Mouse (Mus musculus): ENCODE data around the gene Adgrg2.
A peak's percentile ranks its signal among the peaks of the same experiment; 100 is the strongest.

The Adgrg2 gene

GRCm38 (mm10) chrX:160390464-160390956 lies at the start of gene Adgrg2:
Adgrg2 (plus strand) TSS chrX:160390690.
- no peak for DNase-seq

GRCm38 (mm10) chrX:160350995-160351394 lies 39.5 kb upstream of the Adgrg2 start:
- DNase-seq, result no peak

GRCm38 (mm10) chrX:160351967-160352677 lies 38.4 kb upstream of the Adgrg2 start:
- DNase-seq, result no peak

- no peak for DNase-seq
Observed at GRCm38 (mm10) chrX:160384748-160385501, 5.6 kb upstream of the Adgrg2 start.

GRCm38 (mm10) chrX:160385502-160385772 lies 5.1 kb upstream of the Adgrg2 start:
- DNase-seq, result no peak

- DNase-seq, result no peak
Observed at GRCm38 (mm10) chrX:160412930-160413453, 22.5 kb downstream of the Adgrg2 start.

- no peak for DNase-seq
Observed at GRCm38 (mm10) chrX:160413881-160414395, 23.4 kb downstream of the Adgrg2 start.

- DNase-seq, result no peak
Observed at GRCm38 (mm10) chrX:160418397-160418796, 27.9 kb downstream of the Adgrg2 start.

GRCm38 (mm10) chrX:160423737-160424136 lies 33.2 kb downstream of the Adgrg2 start:
- DNase-seq, result no peak

- no peak for DNase-seq
Observed at GRCm38 (mm10) chrX:160426486-160426885, 36.0 kb downstream of the Adgrg2 start.

- no peak for DNase-seq
Observed at GRCm38 (mm10) chrX:160426930-160427329, 36.4 kb downstream of the Adgrg2 start.

GRCm38 (mm10) chrX:160432192-160432591 lies 41.7 kb downstream of the Adgrg2 start:
- no peak for DNase-seq

- no peak for DNase-seq
Observed at GRCm38 (mm10) chrX:160441272-160441671, 50.8 kb downstream of the Adgrg2 start.

GRCm38 (mm10) chrX:160448351-160448750 lies 57.9 kb downstream of the Adgrg2 start:
- DNase-seq, result no peak

GRCm38 (mm10) chrX:160449363-160449762 lies 58.9 kb downstream of the Adgrg2 start:
- DNase-seq, result no peak

- no peak for DNase-seq
Observed at GRCm38 (mm10) chrX:160455686-160456085, 65.2 kb downstream of the Adgrg2 start.

GRCm38 (mm10) chrX:160471257-160471786 lies 80.8 kb downstream of the Adgrg2 start:
- DNase-seq, result no peak

- no peak for DNase-seq
Observed at GRCm38 (mm10) chrX:160489784-160490183, 99.3 kb downstream of the Adgrg2 start.

- DNase-seq, result peak; percentile 2
Observed at GRCm38 (mm10) chrX:160494333-160494732, 103.8 kb downstream of the Adgrg2 start.

GRCm38 (mm10) chrX:160494921-160495320 lies 104.4 kb downstream of the Adgrg2 start:
- no peak for DNase-seq

- DNase-seq, result no peak
Observed at GRCm38 (mm10) chrX:160496473-160496872, 106.0 kb downstream of the Adgrg2 start.

- DNase-seq, result peak; percentile 2
Observed at GRCm38 (mm10) chrX:160501095-160501494, 110.6 kb downstream of the Adgrg2 start.

GRCm38 (mm10) chrX:160501687-160502047 lies 111.2 kb downstream of the Adgrg2 start:
- DNase-seq, result no peak

Data from cerebellum, adult 9-11 months (tissue).